Mouse (Mus musculus) right cerebral cortex, postnatal 14 days (tissue): ENCODE data around the gene Ktn1.

Experiments
- DNase-seq: peaks from one replicate; pipeline ENCODE4 v3.0.0; 2022

Ktn1 gene

GRCm38 (mm10) chr14:47648218-47648617 is at the start of gene Ktn1:
Ktn1 (plus strand) TSS chr14:47648448.
- DNase-seq: no peak

GRCm38 (mm10) chr14:47613254-47613653 is 35.0 kb upstream of the Ktn1 start:
- no peak for DNase-seq

GRCm38 (mm10) chr14:47618891-47619290 is 29.4 kb upstream of the Ktn1 start:
- no peak for DNase-seq

GRCm38 (mm10) chr14:47621901-47622300 is 26.3 kb upstream of the Ktn1 start:
- no peak for DNase-seq

GRCm38 (mm10) chr14:47624837-47625236 is 23.4 kb upstream of the Ktn1 start:
- DNase-seq: no peak

GRCm38 (mm10) chr14:47626143-47626542 is 22.1 kb upstream of the Ktn1 start:
- DNase-seq: no peak

- no peak for DNase-seq
Observed at GRCm38 (mm10) chr14:47626812-47627211, 21.4 kb upstream of the Ktn1 start.

- no peak for DNase-seq
Observed at GRCm38 (mm10) chr14:47627360-47627759, 20.9 kb upstream of the Ktn1 start.

GRCm38 (mm10) chr14:47632419-47632818 is 15.8 kb upstream of the Ktn1 start:
- DNase-seq: no peak

GRCm38 (mm10) chr14:47634410-47634809 is 13.8 kb upstream of the Ktn1 start:
- DNase-seq: no peak

- DNase-seq: no peak
Observed at GRCm38 (mm10) chr14:47634846-47635245, 13.4 kb upstream of the Ktn1 start.

GRCm38 (mm10) chr14:47638316-47638895 is 9.8 kb upstream of the Ktn1 start:
- DNase-seq: no peak

- no peak for DNase-seq
Observed at GRCm38 (mm10) chr14:47645620-47646019, 2.6 kb upstream of the Ktn1 start.

GRCm38 (mm10) chr14:47646246-47646645 is 2.0 kb upstream of the Ktn1 start:
- DNase-seq: no peak

GRCm38 (mm10) chr14:47646696-47647516 is 1.3 kb upstream of the Ktn1 start:
- DNase-seq: no peak

- peak; percentile 73 for DNase-seq
Observed at GRCm38 (mm10) chr14:47648706-47649630, 720 bp downstream of the Ktn1 start.

GRCm38 (mm10) chr14:47649631-47650337 is 1.5 kb downstream of the Ktn1 start:
- DNase-seq: peak; percentile 44

- DNase-seq: no peak
Observed at GRCm38 (mm10) chr14:47650338-47650720, 2.1 kb downstream of the Ktn1 start.

- no peak for DNase-seq
Observed at GRCm38 (mm10) chr14:47651272-47651671, 3.0 kb downstream of the Ktn1 start.

GRCm38 (mm10) chr14:47655444-47655843 is 7.2 kb downstream of the Ktn1 start:
- DNase-seq: no peak

- no peak for DNase-seq
Observed at GRCm38 (mm10) chr14:47663844-47664469, 15.7 kb downstream of the Ktn1 start.

- no peak for DNase-seq
Observed at GRCm38 (mm10) chr14:47664470-47664864, 16.2 kb downstream of the Ktn1 start.
